Mouse (Mus musculus): Measurements from ENCODE around the gene Rhot2. TPM values are rescaled to one million over a fixed set of nuclear protein-coding genes. Genes with fewer than 3 reads are reported as not detected.

Gene Rhot2
- polyA plus RNA-seq (2016; fragmentation: Nextera tagmentation; extraction: Ambion mirVana): 29.0 and 29.8 TPM in 2 replicates

- Histone ChIP-seq H3K27ac (peak within 1 kb of the TSS; percentile 96), H3K36me3 (peaks cover 77% of the 10 kb centered on the region), H3K4me3 (peak within 1 kb of the TSS; percentile 89), H3K27me3 (ENCODE audit: insufficient read depth, poor library complexity, severe bottlenecking) (no peaks in the 10 kb centered on the region), H3K4me1 (peaks cover 32% of the 10 kb centered on the region), H3K9me3 (no peaks in the 10 kb centered on the region)
- under 1% methylated on average over 21 of the region's 21 CpGs for WGBS
- peak; percentile 97 for DNase-seq (ENCODE audit: low spot score)
Observed at GRCm38 (mm10) chr17:25844396-25844901, at the start of gene Rhot2. Gene Rhot2, minus strand, starts transcription at chr17:25844851.

DNA sequence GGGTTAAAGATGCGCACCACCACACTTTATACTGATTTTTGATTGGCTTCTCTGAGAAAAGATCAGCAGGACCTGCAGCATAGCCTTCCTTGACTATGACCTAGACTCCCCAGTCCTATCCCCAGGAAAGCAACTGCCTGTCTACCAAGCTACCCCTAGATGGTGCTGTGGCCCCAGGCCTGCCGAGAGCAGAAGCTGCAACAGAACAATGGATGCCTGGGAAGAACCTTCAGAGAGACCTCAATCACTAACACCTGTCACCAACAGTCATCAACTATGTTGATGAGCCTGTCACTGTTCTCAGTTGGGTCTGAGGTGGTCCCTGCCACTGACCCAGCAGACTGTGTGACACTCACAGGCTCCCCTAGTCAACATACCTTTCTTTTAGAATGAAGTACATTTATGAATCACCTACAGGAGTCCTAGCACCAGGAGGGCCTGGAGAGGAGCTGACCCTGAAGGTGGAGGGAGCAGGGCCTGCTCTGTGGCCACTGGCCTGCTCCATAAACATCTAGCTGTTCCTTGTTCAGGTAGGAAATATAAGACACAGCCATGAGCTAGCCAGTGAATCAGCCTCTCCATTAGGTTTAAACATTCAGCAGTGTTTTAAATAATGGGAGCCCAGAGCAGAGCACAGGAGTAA lies 49.4 kb upstream of the Rhot2 start:
- DNase-seq (ENCODE audit: low spot score): peak; percentile 89
- peaks cover 20% of the 10 kb centered on the region for H3K4me1 ChIP-seq

GRCm38 (mm10) chr17:25888837-25889236 lies 44.2 kb upstream of the Rhot2 start:
- Histone ChIP-seq H3K27me3 (ENCODE audit: insufficient read depth, poor library complexity, severe bottlenecking) (no peaks in the 10 kb centered on the region), H3K9me3 (no peaks in the 10 kb centered on the region), H3K4me1 (0 out of 2 replicates have a peak, but pooled peaks cover 10% of the 10 kb centered on the region), H3K36me3 (peaks cover 47% of the 10 kb centered on the region), H3K4me3 (no peak overlapping the region), H3K27ac (no peak overlapping the region)
- 91% methylated on average over 3 of the region's 3 CpGs for WGBS
- DNase-seq (ENCODE audit: low spot score): no peak

More for the DNA sequence above, 49.4 kb upstream of the Rhot2 start:
- H3K27me3 ChIP-seq (ENCODE audit: insufficient read depth, poor library complexity, severe bottlenecking): no peaks in the 10 kb centered on the region
- 26% methylated on average over 2 of the region's 2 CpGs for WGBS
- H3K36me3 ChIP-seq: peaks cover 14% of the 10 kb centered on the region
- H3K4me3 ChIP-seq: no peak overlapping the region
- no peak overlapping the region; the same call in 1 of the 2 replicates for H3K27ac ChIP-seq
- no peaks in the 10 kb centered on the region for H3K9me3 ChIP-seq

DNA sequence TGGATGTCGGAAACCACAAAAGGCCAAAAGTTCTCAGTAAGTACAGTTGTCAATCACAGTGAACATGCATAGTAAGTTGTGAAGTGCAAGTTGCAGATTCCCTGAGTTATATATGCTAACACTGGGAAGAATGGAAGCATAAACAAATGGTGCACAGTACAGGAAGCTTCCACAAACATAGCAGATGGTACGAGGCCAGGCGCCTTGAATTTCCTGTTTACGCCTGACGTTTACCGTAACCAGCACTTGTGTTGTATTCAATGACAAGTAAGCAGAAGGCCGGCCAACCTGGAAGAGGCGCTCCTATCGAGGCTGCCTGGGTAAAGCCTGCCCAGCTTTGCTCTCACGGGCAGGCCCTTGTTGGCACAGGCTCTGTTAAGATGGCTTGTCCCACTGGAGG lies 42.8 kb upstream of the Rhot2 start:
- H3K4me3 ChIP-seq: no peak overlapping the region
- H3K9me3 ChIP-seq: no peaks in the 10 kb centered on the region
- peaks cover 61% of the 10 kb centered on the region for H3K36me3 ChIP-seq
- peaks cover 23% of the 10 kb centered on the region for H3K4me1 ChIP-seq
- H3K27me3 ChIP-seq (ENCODE audit: insufficient read depth, poor library complexity, severe bottlenecking): no peaks in the 10 kb centered on the region
- no peak overlapping the region for H3K27ac ChIP-seq
- DNase-seq (ENCODE audit: low spot score): no peak
- 89% methylated on average over 10 of the region's 10 CpGs for WGBS

- no peak overlapping the region for H3K27ac ChIP-seq
- no peaks in the 10 kb centered on the region for H3K9me3 ChIP-seq
- no peak overlapping the region for H3K4me3 ChIP-seq
- H3K36me3 ChIP-seq: peaks cover 65% of the 10 kb centered on the region
- H3K27me3 ChIP-seq (ENCODE audit: insufficient read depth, poor library complexity, severe bottlenecking): no peaks in the 10 kb centered on the region
- peaks cover 29% of the 10 kb centered on the region for H3K4me1 ChIP-seq
- no peak for DNase-seq (ENCODE audit: low spot score)
Observed at GRCm38 (mm10) chr17:25886806-25887205, 42.2 kb upstream of the Rhot2 start.

DNA sequence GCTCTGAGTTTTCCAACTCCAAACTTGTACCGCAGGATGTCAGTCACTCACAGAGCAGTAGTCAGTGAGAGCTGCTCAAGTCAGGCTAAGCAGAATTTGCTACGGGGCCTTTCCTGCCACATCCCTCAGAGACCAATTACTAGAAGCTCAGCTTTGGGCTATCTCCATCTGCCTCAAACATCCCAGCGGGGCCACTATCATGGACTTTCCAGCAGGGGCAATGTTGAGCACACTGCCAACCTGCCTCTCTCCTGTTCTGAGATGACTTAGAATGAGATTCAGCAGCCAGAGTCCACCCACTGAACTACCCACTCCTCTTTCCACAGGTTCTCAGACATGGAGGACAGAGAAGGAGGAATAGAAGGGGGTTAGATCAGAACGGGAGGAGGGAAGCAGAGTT lies 41.0 kb upstream of the Rhot2 start:
- no peak for DNase-seq (ENCODE audit: low spot score)
- Histone ChIP-seq H3K27me3 (ENCODE audit: insufficient read depth, poor library complexity, severe bottlenecking) (no peaks in the 10 kb centered on the region), H3K4me1 (peaks cover 41% of the 10 kb centered on the region), H3K36me3 (peaks cover 65% of the 10 kb centered on the region), H3K27ac (no peak overlapping the region), H3K9me3 (no peaks in the 10 kb centered on the region), H3K4me3 (no peak overlapping the region)
- WGBS: 64% methylated on average over 4 of the region's 4 CpGs

GRCm38 (mm10) chr17:25883824-25884223 lies 39.2 kb upstream of the Rhot2 start:
- DNase-seq (ENCODE audit: low spot score): no peak
- peaks cover 55% of the 10 kb centered on the region for H3K36me3 ChIP-seq
- no peaks in the 10 kb centered on the region for H3K27me3 ChIP-seq (ENCODE audit: insufficient read depth, poor library complexity, severe bottlenecking)
- no peaks in the 10 kb centered on the region for H3K9me3 ChIP-seq
- WGBS: 85% methylated on average over 3 of the region's 3 CpGs
- peaks cover 57% of the 10 kb centered on the region for H3K4me1 ChIP-seq
- no peak overlapping the region for H3K4me3 ChIP-seq
- H3K27ac ChIP-seq: no peak overlapping the region

GRCm38 (mm10) chr17:25883268-25883667 lies 38.6 kb upstream of the Rhot2 start:
- Histone ChIP-seq H3K27ac (peak overlapping the region; percentile 66; the same call in 1 of the 2 replicates), H3K36me3 (peaks cover 56% of the 10 kb centered on the region), H3K9me3 (no peaks in the 10 kb centered on the region), H3K4me1 (peaks cover 58% of the 10 kb centered on the region), H3K4me3 (no peak overlapping the region), H3K27me3 (ENCODE audit: insufficient read depth, poor library complexity, severe bottlenecking) (no peaks in the 10 kb centered on the region)
- DNase-seq (ENCODE audit: low spot score): no peak
- WGBS: 88% methylated on average over 8 of the region's 8 CpGs

- Histone ChIP-seq H3K4me3 (no peak overlapping the region), H3K9me3 (no peaks in the 10 kb centered on the region), H3K36me3 (peaks cover 56% of the 10 kb centered on the region), H3K4me1 (peaks cover 58% of the 10 kb centered on the region), H3K27me3 (ENCODE audit: insufficient read depth, poor library complexity, severe bottlenecking) (no peaks in the 10 kb centered on the region), H3K27ac (peak overlapping the region; percentile 66; the same call in 1 of the 2 replicates)
- no peak for DNase-seq (ENCODE audit: low spot score)
- 25% methylated on average over 5 of the region's 5 CpGs for WGBS
Observed at GRCm38 (mm10) chr17:25882306-25882705, 37.7 kb upstream of the Rhot2 start.

GRCm38 (mm10) chr17:25881691-25882090 lies 37.0 kb upstream of the Rhot2 start:
- peak overlapping the region; percentile 66 for H3K27ac ChIP-seq
- 40% methylated on average over 4 of the region's 4 CpGs for WGBS
- no peaks in the 10 kb centered on the region for H3K27me3 ChIP-seq (ENCODE audit: insufficient read depth, poor library complexity, severe bottlenecking)
- H3K4me3 ChIP-seq: no peak overlapping the region
- H3K4me1 ChIP-seq: peaks cover 62% of the 10 kb centered on the region
- H3K9me3 ChIP-seq: no peaks in the 10 kb centered on the region
- DNase-seq (ENCODE audit: low spot score): no peak
- H3K36me3 ChIP-seq: peaks cover 56% of the 10 kb centered on the region

GRCm38 (mm10) chr17:25880913-25881641 lies 36.4 kb upstream of the Rhot2 start:
- WGBS: 13% methylated on average over 5 of the region's 5 CpGs
- H3K9me3 ChIP-seq: no peaks in the 10 kb centered on the region
- no peak for DNase-seq (ENCODE audit: low spot score)
- no peak overlapping the region for H3K4me3 ChIP-seq
- no peaks in the 10 kb centered on the region for H3K27me3 ChIP-seq (ENCODE audit: insufficient read depth, poor library complexity, severe bottlenecking)
- peaks cover 69% of the 10 kb centered on the region for H3K4me1 ChIP-seq
- peak overlapping the region; percentile 66 for H3K27ac ChIP-seq
- peaks cover 56% of the 10 kb centered on the region for H3K36me3 ChIP-seq

- Histone ChIP-seq H3K36me3 (peaks cover 54% of the 10 kb centered on the region), H3K4me3 (no peak within 1 kb of the TSS)
Observed at GRCm38 (mm10) chr17:25880196-25880910, 35.7 kb upstream of the Rhot2 start, which contains the start of gene Wfikkn1. Gene Wfikkn1, minus strand, starts transcription at chr17:25880858.

More at GRCm38 (mm10) chr17:25880196-25880910, 35.7 kb upstream of the Rhot2 start, which contains the start of gene Wfikkn1:
- Histone ChIP-seq H3K9me3 (no peaks in the 10 kb centered on the region), H3K27ac (peak within 1 kb of the TSS; percentile 66), H3K27me3 (ENCODE audit: insufficient read depth, poor library complexity, severe bottlenecking) (no peaks in the 10 kb centered on the region), H3K4me1 (peaks cover 71% of the 10 kb centered on the region)
- no peak for DNase-seq (ENCODE audit: low spot score)
- WGBS: 42% methylated on average over 5 of the region's 5 CpGs

Measured in heart, embryonic 10.5 days (tissue).